Mouse (Mus musculus): ENCODE measurements around the gene Gm21891. TPM values are rescaled to one million over a fixed set of nuclear protein-coding genes. Genes with fewer than 3 reads are reported as not detected.
"Not testable (repeated sequence)": the region's sequence is repeated elsewhere in the genome, so short reads cannot be mapped to it uniquely, and the experiment has no call there.

Gm21891 gene
- not detected for total RNA-seq (2021)

GRCm38 (mm10) chrY:13133392-13133791 lies at the start of gene Gm21891:
Gene Gm21891, minus strand, starts transcription at chrY:13133492.
- intact Hi-C loops (cut with DNase I), result not testable (repeated sequence)

GRCm38 (mm10) chrY:13161668-13162067 lies 28.4 kb upstream of the Gm21891 start, which contains the start of gene Gm21425:
Gene Gm21425, plus strand, starts transcription at chrY:13161968.
- DNase-seq; intact Hi-C loops (cut with DNase I): not testable (repeated sequence)

More at GRCm38 (mm10) chrY:13133392-13133791, at the start of gene Gm21891:
- not testable (repeated sequence) for DNase-seq

Other genes with a start within 250 kb of the Gm21891 start
- gene Gm20807, start 90.6 kb downstream of the Gm21891 start, total RNA-seq (2021), result not detected
- not detected for gene Gm21425, start 28.5 kb upstream of the Gm21891 start, total RNA-seq (2021)
- not detected for gene Gm21828, start 90.4 kb upstream of the Gm21891 start, total RNA-seq (2021)
- not detected for gene Gm21440, start 118.9 kb upstream of the Gm21891 start, total RNA-seq (2021)
- not detected for gene Gm21454, start 119.0 kb upstream of the Gm21891 start, total RNA-seq (2021)
- not detected for gene Gm21725, start 215.6 kb upstream of the Gm21891 start, total RNA-seq (2021)